15 mouse cellular contexts compared by ENCODE assay signal in the genomic region with DNA sequence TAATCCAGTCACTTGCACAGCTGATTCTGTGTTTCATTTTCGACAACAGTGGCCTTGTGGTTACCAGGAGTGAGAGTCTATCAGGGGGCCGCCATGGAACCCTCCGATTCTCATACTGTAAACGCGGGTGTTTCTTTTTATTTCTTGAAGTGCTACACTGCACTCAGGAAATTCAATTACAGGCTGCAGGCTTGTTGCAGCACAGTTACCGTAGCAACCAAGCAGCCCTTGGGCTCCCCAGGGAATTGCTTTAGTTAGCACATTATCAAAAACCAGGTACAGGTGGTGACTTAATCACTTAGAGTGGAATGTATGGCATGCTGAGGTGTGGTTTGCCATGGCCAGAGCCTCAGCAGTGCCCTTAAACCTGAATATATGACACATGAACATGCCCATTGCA. TPM values are rescaled to one million over a fixed set of nuclear protein-coding genes. Genes with fewer than 3 reads are reported as not detected.
DNase-seq lines count a peak whose midpoint lies in the region; ATAC-seq lines count a peak whose summit lies in the region.
"Had no signal": no experiment of that assay in that cellular context is flagged by ENCODE, and none has a peak within 500 bp of the region (broad histone marks: within the 10 kb centered on the region; RNA-seq: fewer than 3 reads in every experiment).

No protein-coding gene starts in this region.

- no peaks in the 10 kb centered on the region for H3K9me3 ChIP-seq in lung, embryonic 15.5 days
- no peaks in the 10 kb centered on the region for H3K9me3 ChIP-seq in embryonic facial prominence, embryonic 14.5 days (ENCODE audit: control insufficient read depth, low read length)
- no peaks in the 10 kb centered on the region for H3K9me3 ChIP-seq in midbrain, embryonic 14.5 days (ENCODE audit: control insufficient read depth, low read length)
- H3K9me3 ChIP-seq: embryonic facial prominence, embryonic 15.5 days; G1E; midbrain, embryonic 12.5 days had no signal

- no peaks in the 10 kb centered on the region for H3K4me1 ChIP-seq in lung, embryonic 15.5 days
- no peaks in the 10 kb centered on the region for H3K4me1 ChIP-seq in embryonic facial prominence, embryonic 14.5 days (ENCODE audit: control insufficient read depth, insufficient read depth, low read length)
- H3K4me1 ChIP-seq in midbrain, embryonic 14.5 days (ENCODE audit: control insufficient read depth, insufficient read depth, low read length): no peaks in the 10 kb centered on the region
- H3K4me1 ChIP-seq: embryonic facial prominence, embryonic 15.5 days; midbrain, embryonic 12.5 days had no signal

- H3K4me2 ChIP-seq in lung, embryonic 15.5 days: peak overlapping the region; percentile 16; the same call in 1 of the 2 replicates
- no peak overlapping the region for H3K4me2 ChIP-seq in embryonic facial prominence, embryonic 14.5 days (ENCODE audit: low read depth, low read length)
- no peak overlapping the region for H3K4me2 ChIP-seq in midbrain, embryonic 14.5 days (ENCODE audit: low read length)
- H3K4me2 ChIP-seq: embryonic facial prominence, embryonic 15.5 days; liver, embryonic 11.5 days; midbrain, embryonic 12.5 days had no signal

- H3K9ac ChIP-seq in lung, embryonic 15.5 days: no peak overlapping the region
- no peak overlapping the region for H3K9ac ChIP-seq in embryonic facial prominence, embryonic 14.5 days (ENCODE audit: low read depth, low read length)
- H3K9ac ChIP-seq in midbrain, embryonic 14.5 days (replicated peaks; ENCODE audit: low read length): no peak overlapping the region
- H3K9ac ChIP-seq: embryonic facial prominence, embryonic 15.5 days; midbrain, embryonic 12.5 days had no signal

- ATAC-seq in lung, embryonic 15.5 days (ENCODE audit: borderline replicate concordance, extremely low read depth, low FRiP score, low TSS enrichment): peak; percentile 46; the same call in 1 of the 2 replicates
- peak; percentile 70; the same call in 1 of the 2 replicates for ATAC-seq in embryonic facial prominence, embryonic 14.5 days (ENCODE audit: low read depth)
- no peak; the same call in 1 of the 2 replicates for ATAC-seq in midbrain, embryonic 14.5 days (ENCODE audit: low FRiP score, low TSS enrichment)

- no peak overlapping the region for H3K4me3 ChIP-seq in lung, embryonic 15.5 days
- H3K4me3 ChIP-seq in embryonic facial prominence, embryonic 14.5 days (ENCODE audit: low read depth, low read length): no peak overlapping the region
- no peak overlapping the region for H3K4me3 ChIP-seq in midbrain, embryonic 14.5 days (replicated peaks; ENCODE audit: low read depth, low read length)
- H3K4me3 ChIP-seq: embryonic facial prominence, embryonic 15.5 days; midbrain, embryonic 12.5 days had no signal

- 67% methylated on average over 6 of the region's 6 CpGs for WGBS in lung, embryonic 15.5 days
- 64% methylated on average over 6 of the region's 6 CpGs for WGBS in embryonic facial prominence, embryonic 14.5 days
- 73% methylated on average over 6 of the region's 6 CpGs for WGBS in midbrain, embryonic 14.5 days

- no peaks in the 10 kb centered on the region for H3K36me3 ChIP-seq in lung, embryonic 15.5 days
- no peaks in the 10 kb centered on the region for H3K36me3 ChIP-seq in embryonic facial prominence, embryonic 14.5 days (ENCODE audit: control insufficient read depth, insufficient read depth, low read length)
- H3K36me3 ChIP-seq in midbrain, embryonic 14.5 days (ENCODE audit: control insufficient read depth, insufficient read depth, low read length): no peaks in the 10 kb centered on the region
- H3K36me3 ChIP-seq: embryonic facial prominence, embryonic 15.5 days; G1E; midbrain, embryonic 12.5 days had no signal

- no peaks in the 10 kb centered on the region for H3K27me3 ChIP-seq in lung, embryonic 15.5 days
- H3K27me3 ChIP-seq in embryonic facial prominence, embryonic 14.5 days (replicated peaks; ENCODE audit: control insufficient read depth, insufficient read depth, low read length): no peaks in the 10 kb centered on the region
- no peaks in the 10 kb centered on the region for H3K27me3 ChIP-seq in midbrain, embryonic 14.5 days (ENCODE audit: control insufficient read depth, insufficient read depth, low read length)
- H3K27me3 ChIP-seq: embryonic facial prominence, embryonic 15.5 days; midbrain, embryonic 12.5 days had no signal

- DNase-seq in lung, adult 18-20 months: no peak
- DNase-seq in embryonic facial prominence, embryonic 14.5 days (ENCODE audit: low spot score): peak; percentile 78
- DNase-seq in kidney, adult 8-10 months: peak; percentile 10 to 27
- peak; percentile 80 for DNase-seq in midbrain, embryonic 14.5 days
- DNase-seq in layer of hippocampus, postnatal 25 days (ENCODE audit: extremely low spot score in 1 of 2, low spot score in 1 of 2): no peak
- DNase-seq in right cerebral cortex, postnatal 25 days: no peak
- DNase-seq: adrenal gland, postnatal 25 days; cerebellum, adult 8-10 months; gastrocnemius, postnatal 14 days; spleen, adult 18-20 months had no signal

- H3K27ac ChIP-seq in lung, embryonic 15.5 days: peak overlapping the region; percentile 65; the same call in 1 of the 2 replicates
- H3K27ac ChIP-seq in embryonic facial prominence, embryonic 14.5 days (replicated peaks; ENCODE audit: low read depth, low read length): no peak overlapping the region
- no peak overlapping the region for H3K27ac ChIP-seq in midbrain, embryonic 14.5 days (replicated peaks; ENCODE audit: low read depth, low read length)
- H3K27ac ChIP-seq: embryonic facial prominence, embryonic 15.5 days; midbrain, embryonic 12.5 days had no signal

RNA-seq across cellular contexts. Expression of a gene that starts 12.3 kb away (rescaled TPM):
- polyA plus RNA-seq in lung, embryonic 15.5 days (2015; fragmentation: Nextera tagmentation; extraction: Ambion mirVana): 12.4 and 15.2 TPM in 2 replicates
- polyA plus RNA-seq in embryonic facial prominence, embryonic 14.5 days (2014; fragmentation: Nextera tagmentation; extraction: Ambion mirVana): 9.9 and 11.7 TPM in 2 replicates
- 12.4 and 13.5 TPM in 2 replicates for polyA plus RNA-seq in midbrain, embryonic 14.5 days (2014; fragmentation: Nextera tagmentation; extraction: Ambion mirVana)
- total RNA-seq in layer of hippocampus, postnatal 25 days (2021): 1 to 10 TPM; 8.2 to 8.5 TPM

Comparison
In these comparisons a context has a peak if more than half of its experiments do, and no peak if none do; other contexts are left out.
1. DNase-seq: peak in embryonic facial prominence, embryonic 14.5 days (single experiment), kidney, adult 8-10 months (2 of 2) and midbrain, embryonic 14.5 days (single experiment); none in lung, adult 18-20 months (0 of 2), layer of hippocampus, postnatal 25 days (0 of 2) and right cerebral cortex, postnatal 25 days (single experiment).